Mouse (Mus musculus) thymus, adult 2 months (tissue): Measurements from ENCODE around the gene Entr1.

Experiments
- CTCF ChIP-seq: fragments of 200-500 bp; IDR thresholded peaks from 2 replicates; pipeline ENCODE4 v1.5.1; 2012; ENCODE audit warnings: mild to moderate bottlenecking, control low read depth, low read length, moderate library complexity, borderline replicate concordance; ENCODE audit not compliant: control insufficient read depth, poor library complexity, insufficient read depth; ENCODE audit errors: extremely low read depth
- POLR2A ChIP-seq: fragments of 200-500 bp; IDR thresholded peaks from 2 replicates; pipeline ENCODE4 v1.6.1; 2012; ENCODE audit warnings: mild to moderate bottlenecking, low read length, control low read depth, moderate library complexity; ENCODE audit not compliant: control insufficient read depth, poor library complexity, insufficient read depth; ENCODE audit errors: extremely low read depth

DNA sequence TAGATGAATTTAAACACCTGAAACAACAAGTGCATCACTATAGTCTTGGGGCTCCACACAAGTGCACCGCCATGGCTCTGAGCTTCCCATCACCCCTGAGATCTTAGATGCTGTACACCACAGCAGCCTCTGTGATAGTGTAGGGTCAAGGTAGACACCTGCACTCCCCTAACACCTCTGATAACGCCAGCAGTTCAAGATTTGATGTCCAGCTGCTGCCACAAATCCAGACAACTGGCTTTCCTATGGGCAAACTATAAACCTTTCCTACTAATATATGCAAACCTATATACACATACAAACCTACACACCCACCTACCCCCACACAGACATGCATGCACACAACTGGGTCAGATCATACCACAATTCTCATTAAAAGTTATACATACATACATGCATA lies 35.4 kb upstream of the Entr1 start:
- TF ChIP-seq CTCF (no peak), POLR2A (no peak)
